Mouse (Mus musculus) CH12.LX (cell line): ENCODE measurements around the gene Ccdc185.

Source experiments
- BHLHE40 ChIP-seq: IDR thresholded peaks from 2 replicates; pipeline ENCODE4 v1.6.1; 2011; ENCODE audit warnings: mild to moderate bottlenecking, low read depth, low read length, improper control_type of control experiment
- CTCF ChIP-seq, 2 experiments: IDR thresholded peaks in 1 of 2; conservative IDR thresholded peaks in 1 of 2; 2 replicates each; pipeline ENCODE4 v1.5.1; 2011 to 2012; ENCODE audit warnings: low read depth in 2 of 2, low read length in 2 of 2, improper control_type of control experiment in 1 of 2, inconsistent platforms in 1 of 2, mild to moderate bottlenecking in 1 of 2, moderate library complexity in 1 of 2
- EP300 ChIP-seq: IDR thresholded peaks from 2 replicates; pipeline ENCODE4 v1.6.1; 2011; ENCODE audit warnings: low read length, improper control_type of control experiment
- IRF4 ChIP-seq: IDR thresholded peaks from 2 replicates; pipeline ENCODE4 v1.6.1; 2014; ENCODE audit warnings: low read depth, mild to moderate bottlenecking, inconsistent platforms, low read length, improper control_type of control experiment
- MAZ ChIP-seq: IDR thresholded peaks from 2 replicates; pipeline ENCODE4 v1.6.1; 2012; ENCODE audit warnings: low read depth, mild to moderate bottlenecking, inconsistent platforms, low read length, improper control_type of control experiment, moderate library complexity
- POLR2A ChIP-seq: IDR thresholded peaks from 2 replicates; pipeline ENCODE4 v1.6.1; 2011; ENCODE audit warnings: low read depth, mild to moderate bottlenecking, improper control_type of control experiment, low read length
- RAD21 ChIP-seq: IDR thresholded peaks from 2 replicates; pipeline ENCODE4 v1.6.1; 2011; ENCODE audit warnings: low read depth, mild to moderate bottlenecking, low read length, improper control_type of control experiment, moderate library complexity
- SIN3A ChIP-seq: IDR thresholded peaks from 2 replicates; pipeline ENCODE4 v1.6.1; 2012; ENCODE audit warnings: low read length, improper control_type of control experiment, inconsistent platforms
- USF2 ChIP-seq: conservative IDR thresholded peaks from 2 replicates; pipeline ENCODE4 v1.6.1; 2011; ENCODE audit warnings: low read depth, low read length, improper control_type of control experiment
- ZKSCAN1 ChIP-seq: IDR thresholded peaks from 2 replicates; pipeline ENCODE4 v1.6.1; 2012; ENCODE audit warnings: low read depth, inconsistent platforms, low read length, improper control_type of control experiment, borderline replicate concordance
- ZNF384 ChIP-seq: IDR thresholded peaks from 2 replicates; pipeline ENCODE4 v1.6.1; 2012; ENCODE audit warnings: low read depth, low read length, improper control_type of control experiment, inconsistent platforms

GRCm38 (mm10) chr1:182797048-182797447, 48.1 kb upstream of the Ccdc185 start:
- TF ChIP-seq CTCF (conservative IDR thresholded peaks at IDR 0.05 in 1 of 2, IDR thresholded peaks at IDR 0.05 in 1 of 2; ENCODE audit: low read depth in 2 of 2, low read length in 2 of 2) (no peak), POLR2A (no peak), USF2 (no peak), BHLHE40 (no peak), SIN3A (no peak), ZNF384 (no peak), ZKSCAN1 (no peak), IRF4 (no peak), MAZ (no peak), EP300 (no peak), RAD21 (no peak)
